Mouse (Mus musculus): ENCODE data around the gene Erf. TPM values are rescaled to one million over a fixed set of nuclear protein-coding genes. Genes with fewer than 3 reads are reported as not detected.

Gene Erf
- polyA plus RNA-seq, 1 experiment from 2014 or later = 3.7 TPM

GRCm38 (mm10) chr7:25290463-25290862 is 39.9 kb upstream of the Erf start:
- Histone ChIP-seq H3K36me3 (ENCODE audit: control insufficient read depth, insufficient read depth, low read length) (peaks cover 75% of the 10 kb centered on the region), H3K9me3 (ENCODE audit: control insufficient read depth, low read length) (no peaks in the 10 kb centered on the region), H3K27ac (ENCODE audit: low read depth, low read length) (no peak overlapping the region), H3K4me2 (ENCODE audit: low read length) (no peak overlapping the region), H3K4me1 (ENCODE audit: control insufficient read depth, insufficient read depth, low read depth, low read length) (peaks cover 5% of the 10 kb centered on the region), H3K27me3 (replicated peaks; ENCODE audit: control insufficient read depth, insufficient read depth, low read length) (no peaks in the 10 kb centered on the region), H3K4me3 (ENCODE audit: low read length) (no peak overlapping the region), H3K9ac (ENCODE audit: low read depth, low read length) (no peak overlapping the region)
- WGBS = 100% methylated on average over 1 of the region's 1 CpGs
- ATAC-seq = peak; percentile 5; the same call in 1 of the 2 replicates

DNA sequence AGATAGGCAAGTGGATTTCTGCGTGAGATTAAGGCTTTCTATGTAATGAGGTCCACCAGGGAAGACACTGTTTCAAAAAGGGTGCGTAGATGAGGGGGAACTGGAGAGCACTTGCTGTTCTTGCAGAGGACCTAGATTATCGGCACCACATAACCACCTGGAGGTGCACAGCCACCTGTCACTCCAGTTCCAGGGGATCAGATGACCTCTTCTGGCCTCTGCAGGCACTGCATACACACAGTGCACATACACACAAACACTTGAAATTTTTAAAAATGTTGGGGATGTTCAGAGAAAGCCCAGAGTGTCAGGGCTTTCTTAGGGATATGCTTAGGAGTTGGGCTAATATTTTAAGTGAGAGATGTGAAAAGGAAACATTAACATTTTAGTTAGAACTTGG is 39.4 kb upstream of the Erf start:
- WGBS = 93% methylated on average over 3 of the region's 3 CpGs
- peaks cover 2% of the 10 kb centered on the region for H3K4me1 ChIP-seq (ENCODE audit: control insufficient read depth, insufficient read depth, low read depth, low read length)

DNA sequence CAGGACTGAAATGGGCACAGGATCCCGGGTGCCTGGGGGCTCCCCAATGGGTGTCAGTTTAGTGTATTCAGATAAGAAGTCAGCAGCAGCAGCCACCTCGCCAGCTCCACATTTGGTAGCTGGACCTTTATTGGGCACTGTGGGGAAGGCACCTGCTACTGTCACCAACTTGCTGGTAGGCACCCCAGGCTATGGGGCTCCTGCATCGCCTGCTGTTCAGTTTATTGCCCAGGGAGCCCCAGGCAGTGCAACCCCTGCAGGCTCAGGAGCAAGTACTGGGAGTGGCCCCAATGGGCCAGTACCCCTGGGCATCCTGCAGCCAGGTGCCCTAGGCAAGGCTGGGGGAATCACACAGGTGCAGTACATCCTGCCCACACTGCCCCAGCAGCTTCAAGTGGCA is 38.2 kb upstream of the Erf start:
- no peak for ATAC-seq
- H3K4me1 ChIP-seq (ENCODE audit: control insufficient read depth, insufficient read depth, low read depth, low read length) = peaks cover 14% of the 10 kb centered on the region
- WGBS = 88% methylated on average over 3 of the region's 3 CpGs
- H3K27ac ChIP-seq (ENCODE audit: low read depth, low read length) = no peak overlapping the region
- H3K27me3 ChIP-seq (replicated peaks; ENCODE audit: control insufficient read depth, insufficient read depth, low read length) = no peaks in the 10 kb centered on the region
- no peaks in the 10 kb centered on the region for H3K9me3 ChIP-seq (ENCODE audit: control insufficient read depth, low read length)
- no peak overlapping the region for H3K4me3 ChIP-seq (ENCODE audit: low read length)
- H3K4me2 ChIP-seq (ENCODE audit: low read length) = no peak overlapping the region
- H3K9ac ChIP-seq (ENCODE audit: low read depth, low read length) = no peak overlapping the region
- peaks cover 70% of the 10 kb centered on the region for H3K36me3 ChIP-seq (ENCODE audit: control insufficient read depth, insufficient read depth, low read length)

More for the DNA sequence above, 39.4 kb upstream of the Erf start:
- Histone ChIP-seq H3K27ac (ENCODE audit: low read depth, low read length) (no peak overlapping the region), H3K36me3 (ENCODE audit: control insufficient read depth, insufficient read depth, low read length) (peaks cover 75% of the 10 kb centered on the region), H3K27me3 (replicated peaks; ENCODE audit: control insufficient read depth, insufficient read depth, low read length) (no peaks in the 10 kb centered on the region), H3K4me3 (ENCODE audit: low read length) (no peak overlapping the region), H3K9me3 (ENCODE audit: control insufficient read depth, low read length) (no peaks in the 10 kb centered on the region), H3K9ac (ENCODE audit: low read depth, low read length) (no peak overlapping the region), H3K4me2 (ENCODE audit: low read length) (no peak overlapping the region)
- no peak for ATAC-seq

- Histone ChIP-seq H3K4me2 (ENCODE audit: low read length) (no peak overlapping the region), H3K27ac (ENCODE audit: low read depth, low read length) (no peak overlapping the region), H3K9ac (ENCODE audit: low read depth, low read length) (no peak overlapping the region), H3K4me3 (ENCODE audit: low read length) (no peak overlapping the region), H3K4me1 (ENCODE audit: control insufficient read depth, insufficient read depth, low read depth, low read length) (peaks cover 19% of the 10 kb centered on the region), H3K27me3 (replicated peaks; ENCODE audit: control insufficient read depth, insufficient read depth, low read length) (no peaks in the 10 kb centered on the region), H3K9me3 (ENCODE audit: control insufficient read depth, low read length) (no peaks in the 10 kb centered on the region), H3K36me3 (ENCODE audit: control insufficient read depth, insufficient read depth, low read length) (peaks cover 68% of the 10 kb centered on the region)
- ATAC-seq = no peak
- 89% methylated on average over 12 of the region's 12 CpGs for WGBS
These were observed 37.5 kb upstream of the Erf start for GRCm38 (mm10) chr7:25288011-25288410.

GRCm38 (mm10) chr7:25286989-25287388 is 36.4 kb upstream of the Erf start:
- no peak overlapping the region for H3K4me2 ChIP-seq (ENCODE audit: low read length)
- H3K27ac ChIP-seq (ENCODE audit: low read depth, low read length) = no peak overlapping the region
- H3K4me3 ChIP-seq (ENCODE audit: low read length) = no peak overlapping the region
- H3K9ac ChIP-seq (ENCODE audit: low read depth, low read length) = no peak overlapping the region
- peaks cover 66% of the 10 kb centered on the region for H3K36me3 ChIP-seq (ENCODE audit: control insufficient read depth, insufficient read depth, low read length)
- no peaks in the 10 kb centered on the region for H3K9me3 ChIP-seq (ENCODE audit: control insufficient read depth, low read length)
- WGBS = 77% methylated on average over 8 of the region's 8 CpGs
- ATAC-seq = no peak
- H3K4me1 ChIP-seq (ENCODE audit: control insufficient read depth, insufficient read depth, low read depth, low read length) = peaks cover 19% of the 10 kb centered on the region
- H3K27me3 ChIP-seq (replicated peaks; ENCODE audit: control insufficient read depth, insufficient read depth, low read length) = no peaks in the 10 kb centered on the region

- H3K27me3 ChIP-seq (replicated peaks; ENCODE audit: control insufficient read depth, insufficient read depth, low read length) = no peaks in the 10 kb centered on the region
- no peak overlapping the region for H3K4me2 ChIP-seq (ENCODE audit: low read length)
- no peak for ATAC-seq
- H3K36me3 ChIP-seq (ENCODE audit: control insufficient read depth, insufficient read depth, low read length) = peaks cover 56% of the 10 kb centered on the region
- no peak overlapping the region for H3K4me3 ChIP-seq (ENCODE audit: low read length)
- no peaks in the 10 kb centered on the region for H3K9me3 ChIP-seq (ENCODE audit: control insufficient read depth, low read length)
- H3K9ac ChIP-seq (ENCODE audit: low read depth, low read length) = no peak overlapping the region
- no peak overlapping the region for H3K27ac ChIP-seq (ENCODE audit: low read depth, low read length)
- peaks cover 29% of the 10 kb centered on the region for H3K4me1 ChIP-seq (ENCODE audit: control insufficient read depth, insufficient read depth, low read depth, low read length)
- 87% methylated on average over 20 of the region's 20 CpGs for WGBS
These were observed 35.1 kb upstream of the Erf start for GRCm38 (mm10) chr7:25285511-25286238.

- Histone ChIP-seq H3K4me3 (ENCODE audit: low read length) (no peak overlapping the region), H3K27ac (ENCODE audit: low read depth, low read length) (no peak overlapping the region), H3K36me3 (ENCODE audit: control insufficient read depth, insufficient read depth, low read length) (peaks cover 48% of the 10 kb centered on the region), H3K9ac (ENCODE audit: low read depth, low read length) (0 out of 2 replicates have a peak overlapping the region, but pooled peaks have one; percentile 23), H3K4me1 (ENCODE audit: control insufficient read depth, insufficient read depth, low read depth, low read length) (peaks cover 38% of the 10 kb centered on the region), H3K4me2 (ENCODE audit: low read length) (peak overlapping the region; percentile 73; the same call in 1 of the 2 replicates), H3K9me3 (ENCODE audit: control insufficient read depth, low read length) (no peaks in the 10 kb centered on the region), H3K27me3 (replicated peaks; ENCODE audit: control insufficient read depth, insufficient read depth, low read length) (no peaks in the 10 kb centered on the region)
- WGBS = 56% methylated on average over 5 of the region's 5 CpGs
- no peak for ATAC-seq
These were observed 34.2 kb upstream of the Erf start for GRCm38 (mm10) chr7:25284766-25285165.

DNA sequence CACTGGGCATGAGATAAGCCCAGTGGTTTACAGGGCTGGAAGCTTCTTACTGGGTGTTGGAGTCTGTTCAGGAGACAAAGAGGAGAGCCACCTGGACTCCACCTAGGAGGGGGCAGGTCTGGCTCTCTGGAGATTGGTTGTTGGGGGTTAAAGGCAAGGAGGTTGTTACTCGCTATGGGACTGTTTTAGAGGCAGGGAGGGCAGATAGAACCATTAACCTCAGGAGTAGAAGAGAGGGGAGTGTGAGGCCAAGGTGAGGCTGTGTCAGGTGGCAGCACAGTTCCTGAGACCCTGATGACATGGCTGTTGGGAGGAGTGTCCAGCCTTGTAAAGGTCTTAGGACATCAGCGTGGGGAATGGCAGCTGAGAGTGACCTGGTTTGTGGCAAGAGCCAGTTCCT is 33.6 kb upstream of the Erf start:
- Histone ChIP-seq H3K9me3 (ENCODE audit: control insufficient read depth, low read length) (no peaks in the 10 kb centered on the region), H3K27ac (ENCODE audit: low read depth, low read length) (peak overlapping the region; percentile 54), H3K36me3 (ENCODE audit: control insufficient read depth, insufficient read depth, low read length) (peaks cover 42% of the 10 kb centered on the region), H3K4me1 (ENCODE audit: control insufficient read depth, insufficient read depth, low read depth, low read length) (peaks cover 43% of the 10 kb centered on the region), H3K4me2 (ENCODE audit: low read length) (peak overlapping the region; percentile 73), H3K9ac (ENCODE audit: low read depth, low read length) (peak overlapping the region; percentile 89), H3K4me3 (ENCODE audit: low read length) (peak overlapping the region; percentile 73), H3K27me3 (replicated peaks; ENCODE audit: control insufficient read depth, insufficient read depth, low read length) (no peaks in the 10 kb centered on the region)
- 68% methylated on average over 2 of the region's 2 CpGs for WGBS
- ATAC-seq = no peak

GRCm38 (mm10) chr7:25283637-25284036 is 33.1 kb upstream of the Erf start:
- Histone ChIP-seq H3K27ac (ENCODE audit: low read depth, low read length) (peak overlapping the region; percentile 54), H3K4me1 (ENCODE audit: control insufficient read depth, insufficient read depth, low read depth, low read length) (peaks cover 43% of the 10 kb centered on the region), H3K27me3 (replicated peaks; ENCODE audit: control insufficient read depth, insufficient read depth, low read length) (no peaks in the 10 kb centered on the region), H3K4me3 (ENCODE audit: low read length) (peak overlapping the region; percentile 73), H3K36me3 (ENCODE audit: control insufficient read depth, insufficient read depth, low read length) (peaks cover 37% of the 10 kb centered on the region), H3K9me3 (ENCODE audit: control insufficient read depth, low read length) (no peaks in the 10 kb centered on the region), H3K9ac (ENCODE audit: low read depth, low read length) (peak overlapping the region; percentile 89), H3K4me2 (ENCODE audit: low read length) (peak overlapping the region; percentile 73)
- WGBS = 12% methylated on average over 5 of the region's 5 CpGs
- ATAC-seq = no peak

All from hindbrain, embryonic 16.5 days (tissue).